Mouse (Mus musculus) lung, adult 2 months (tissue): ENCODE data around the gene Lingo4. TPM values are rescaled to one million over a fixed set of nuclear protein-coding genes. Genes with fewer than 3 reads are reported as not detected.

Experiments used
- DNase-seq: peaks from one replicate; pipeline ENCODE4 v3.0.0; 2022
- H3K4me1 ChIP-seq: fragments of 200-500 bp; 2 replicates; pipeline ENCODE4 v1.6.1; 2011; ENCODE audit warnings: low read length; ENCODE audit not compliant: control insufficient read depth, insufficient read depth
- H3K4me3 ChIP-seq: fragments of 200-500 bp; replicated peaks from 2 replicates; pipeline ENCODE3; 2011; ENCODE audit warnings: low read depth, mild to moderate bottlenecking, control low read depth, low read length; ENCODE audit errors: extremely low read depth
- CTCF ChIP-seq: fragments of 200-500 bp; IDR thresholded peaks from 2 replicates; pipeline ENCODE4 v1.5.1; 2011; ENCODE audit warnings: mild to moderate bottlenecking, low read length, control low read depth; ENCODE audit not compliant: insufficient read depth
- POLR2A ChIP-seq: fragments of 200-500 bp; IDR thresholded peaks from 2 replicates; pipeline ENCODE4 v1.6.1; 2011; ENCODE audit warnings: low read depth, mild to moderate bottlenecking, control low read depth, low read length, borderline replicate concordance; ENCODE audit errors: extremely low read depth
- WGBS: fragments of 180-500 bp; shearing (Covaris S2); methylation state at CpG from one replicate; pipeline ENCODE4 v1.1.7; 2018; 5-methylcytosine and 5-hydroxymethylcytosine counted together
- polyA plus RNA-seq: library from polyadenylated mRNA; depleted of rRNA; stranded (reverse); fragments of >200 nt; gene quantifications from 2 replicates; pipeline ENCODE4 v1.2.3, GENCODE M21; 2012; rRNA removed

The Lingo4 gene
- polyA plus RNA-seq, 1 experiment: 0.12 TPM

GRCm38 (mm10) chr3:94441182-94441581 is 42.9 kb downstream of the Lingo4 start:
- TF ChIP-seq CTCF: 0 out of 2 replicates have a peak, but pooled peaks have one; percentile 6
- TF ChIP-seq POLR2A: no peak
- DNase-seq: no peak
- 37% methylated on average over 3 of the region's 3 CpGs for WGBS

GRCm38 (mm10) chr3:94442951-94443596 is 44.8 kb downstream of the Lingo4 start, which contains the start of gene Mrpl9:
TSS of gene Mrpl9 (plus strand) at chr3:94443318.
- H3K4me1 ChIP-seq: no peaks in the 10 kb centered on the region
- peak within 1 kb of the TSS; percentile 97 for H3K4me3 ChIP-seq
- 1% methylated on average over 39 of the region's 39 CpGs for WGBS
- TF ChIP-seq CTCF: no peak
- peak; percentile 91 for TF ChIP-seq POLR2A
- peak; percentile 89 for DNase-seq

More at GRCm38 (mm10) chr3:94441182-94441581, 42.9 kb downstream of the Lingo4 start:
- no peaks in the 10 kb centered on the region for H3K4me1 ChIP-seq
- no peak overlapping the region for H3K4me3 ChIP-seq

GRCm38 (mm10) chr3:94443597-94443964 is 45.3 kb downstream of the Lingo4 start, which contains the start of gene Oaz3:
TSS of gene Oaz3 (minus strand) at chr3:94443915.
- no peak for DNase-seq
- WGBS: 1% methylated on average over 24 of the region's 24 CpGs
- TF ChIP-seq CTCF (no peak), POLR2A (no peak)
- Histone ChIP-seq H3K4me1 (no peaks in the 10 kb centered on the region), H3K4me3 (peak within 1 kb of the TSS; percentile 97)

DNA sequence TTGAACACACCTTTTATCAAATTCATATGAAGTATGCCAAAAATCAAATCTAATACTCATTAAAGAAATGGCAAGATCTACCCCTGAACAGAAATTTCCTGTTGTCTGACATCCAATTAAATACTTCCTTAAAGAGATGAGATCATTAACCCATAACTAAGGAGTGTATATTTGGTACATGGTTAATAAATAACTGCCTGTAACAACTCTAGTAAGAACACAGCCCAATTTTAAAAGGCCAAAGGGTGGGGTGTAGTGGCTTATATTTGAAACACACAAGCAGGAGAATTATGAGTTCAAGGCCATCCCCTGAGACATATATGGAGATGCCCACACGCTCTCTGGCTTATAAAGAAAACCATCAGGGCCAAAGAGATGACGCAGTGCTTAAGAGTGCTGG is 51.1 kb downstream of the Lingo4 start:
- Histone ChIP-seq H3K4me1 (no peaks in the 10 kb centered on the region), H3K4me3 (no peak overlapping the region)
- WGBS: 92% methylated on average over 2 of the region's 2 CpGs
- no peak for DNase-seq
- TF ChIP-seq POLR2A: no peak
- TF ChIP-seq CTCF: no peak

Other genes with a start within 250 kb of the Lingo4 start
- gene Gm10696, start 220.3 kb upstream of the Lingo4 start, polyA plus RNA-seq: not detected in 2 replicates
- gene Gm5286, start 201.8 kb upstream of the Lingo4 start, polyA plus RNA-seq: not detected in 2 replicates
- gene Gm4778, start 134.5 kb upstream of the Lingo4 start, polyA plus RNA-seq: not detected in 2 replicates
- gene Them4, start 88.4 kb upstream of the Lingo4 start, polyA plus RNA-seq: 1.2 and 2.1 TPM in 2 replicates
- gene Them5, start 56.4 kb upstream of the Lingo4 start, polyA plus RNA-seq: 0.26 and 24.4 TPM in 2 replicates
- 0.37 and 0.83 TPM in 2 replicates for gene C2cd4d, start 36.1 kb upstream of the Lingo4 start, polyA plus RNA-seq
- gene Rorc, start 25.7 kb upstream of the Lingo4 start, polyA plus RNA-seq: 6.3 and 7.9 TPM in 2 replicates
- 0.17 and 0.44 TPM in 2 replicates for gene Tdrkh, start 14.8 kb downstream of the Lingo4 start, polyA plus RNA-seq
- gene Mrpl9, start 44.8 kb downstream of the Lingo4 start, polyA plus RNA-seq: 18.2 and 22.6 TPM in 2 replicates
- 0.18 TPM in 1 of 2 replicates, not detected in the other for gene Oaz3, start 45.4 kb downstream of the Lingo4 start, polyA plus RNA-seq
- 1.2 and 2.1 TPM in 2 replicates for gene Celf3, start 79.8 kb downstream of the Lingo4 start, polyA plus RNA-seq
- gene Riiad1, start 81.8 kb downstream of the Lingo4 start, polyA plus RNA-seq: 2.3 and 2.5 TPM in 2 replicates
- gene Snx27, start 184.2 kb downstream of the Lingo4 start, polyA plus RNA-seq: 7.8 and 10.8 TPM in 2 replicates
- not detected in 2 replicates for gene Gm10972, start 244.6 kb downstream of the Lingo4 start, polyA plus RNA-seq